Mouse (Mus musculus) lung, postnatal 0 days (tissue): Measurements from ENCODE around the gene Sorcs2. TPM values are rescaled to one million over a fixed set of nuclear protein-coding genes. Genes with fewer than 3 reads are reported as not detected.

Experiments
- ATAC-seq: fragments of 200-750 bp; cut with Nextera tagmentation; 2 replicates; pipeline ENCODE4 v1.8.0; 2017; ENCODE audit warnings: moderate library complexity
- DNase-seq: peaks from one replicate; pipeline ENCODE4 v3.0.0-alpha.2; 2016; ENCODE audit warnings: low spot score
- H3K27ac ChIP-seq: fragments of 300-500 bp; sonication (generic); 2 replicates; pipeline ENCODE4 v1.5.1; 2014; ENCODE audit warnings: antibody characterized with exemption, mild to moderate bottlenecking, low read length, mixed read lengths
- H3K27me3 ChIP-seq: fragments of 300-500 bp; sonication (generic); replicated peaks from 2 replicates; pipeline ENCODE4 v1.6.1; 2014; ENCODE audit warnings: low read length, mixed read lengths; ENCODE audit not compliant: insufficient read depth
- H3K36me3 ChIP-seq: fragments of 300-500 bp; sonication (generic); 2 replicates; pipeline ENCODE4 v1.6.1; 2014; ENCODE audit warnings: low read length, mixed read lengths; ENCODE audit not compliant: insufficient read depth
- H3K4me1 ChIP-seq: fragments of 300-500 bp; sonication (generic); 2 replicates; pipeline ENCODE4 v1.6.1; 2014; ENCODE audit warnings: antibody characterized with exemption, low read depth, low read length, mixed read lengths; ENCODE audit not compliant: insufficient read depth
- H3K4me2 ChIP-seq: fragments of 300-500 bp; sonication (generic); replicated peaks from 2 replicates; pipeline ENCODE4 v1.6.1; 2014; ENCODE audit warnings: low read depth, mild to moderate bottlenecking, low read length, moderate library complexity, mixed read lengths
- H3K4me3 ChIP-seq: fragments of 300-500 bp; sonication (generic); 2 replicates; pipeline ENCODE4 v1.5.1; 2014; ENCODE audit warnings: low read depth, low read length
- H3K9ac ChIP-seq: fragments of 300-500 bp; sonication (generic); replicated peaks from 2 replicates; pipeline ENCODE4 v1.6.1; 2014; ENCODE audit warnings: low read depth, mild to moderate bottlenecking
- H3K9me3 ChIP-seq: fragments of 300-500 bp; sonication (generic); 2 replicates; pipeline ENCODE4 v1.6.1; 2016; ENCODE audit warnings: low read length, mixed read lengths
- CTCF ChIP-seq: IDR thresholded peaks from 2 replicates; pipeline ENCODE4 v1.5.1; 2016; ENCODE audit warnings: antibody characterized with exemption, mild to moderate bottlenecking
- EP300 ChIP-seq: IDR thresholded peaks from 2 replicates; pipeline ENCODE4 v1.6.1; 2016; ENCODE audit warnings: antibody characterized with exemption, mild to moderate bottlenecking, control low read depth
- WGBS: fragments of 180-500 bp; shearing (Covaris S2); extraction: QIAGEN DNeasy Blood & Tissue Kit; methylation state at CpG from one replicate; pipeline ENCODE4 v1.1.7; 2014; 5-methylcytosine and 5-hydroxymethylcytosine counted together
- polyA plus RNA-seq: library from polyadenylated mRNA; unstranded; fragments of >200 nt; fragmentation: Nextera tagmentation; extraction: Ambion mirVana; gene quantifications from 2 replicates; pipeline ENCODE4 v1.2.1, GENCODE M21; 2015

The Sorcs2 gene
- polyA plus RNA-seq, 1 experiment from 2014 or later, result 9.4 TPM

DNA sequence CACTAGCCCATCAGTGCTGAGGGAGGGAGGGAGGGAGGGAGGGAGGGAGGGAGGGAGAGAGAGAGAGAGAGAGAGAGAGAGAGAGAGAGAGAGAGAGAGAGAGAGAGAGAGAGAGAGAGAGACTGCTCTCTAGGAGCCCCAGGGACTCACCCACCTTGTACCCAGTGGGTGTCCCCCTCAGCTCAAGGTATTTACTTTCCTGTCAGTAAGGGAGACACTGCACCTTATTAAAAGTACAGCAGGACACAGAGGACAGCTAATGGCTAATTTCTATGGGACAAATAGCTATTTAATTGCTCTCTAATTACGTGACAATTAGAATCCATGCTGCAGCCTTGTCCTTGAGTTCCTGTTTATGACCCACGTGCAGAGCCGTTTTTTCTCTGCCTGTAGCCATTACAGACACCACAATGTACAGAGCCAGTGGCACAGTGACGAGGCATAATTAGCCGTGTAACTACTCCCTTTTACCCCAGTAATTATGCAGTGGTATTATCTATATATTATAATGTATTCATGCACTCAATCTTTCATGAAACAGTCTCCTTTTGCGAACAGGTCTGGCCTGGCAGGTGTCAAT is 256.2 kb downstream of the Sorcs2 start:
- no peak overlapping the region for H3K27ac ChIP-seq
- H3K9ac ChIP-seq, result no peak overlapping the region
- no peak overlapping the region for H3K4me3 ChIP-seq
- DNase-seq (no peak), ATAC-seq (no peak)
- 64% methylated on average over 6 of the region's 6 CpGs for WGBS
- no peaks in the 10 kb centered on the region for H3K36me3 ChIP-seq
- H3K9me3 ChIP-seq, result no peaks in the 10 kb centered on the region
- no peaks in the 10 kb centered on the region for H3K27me3 ChIP-seq
- TF ChIP-seq CTCF, result no peak
- no peak for TF ChIP-seq EP300
- no peaks in the 10 kb centered on the region for H3K4me1 ChIP-seq
- H3K4me2 ChIP-seq, result no peak overlapping the region

DNA sequence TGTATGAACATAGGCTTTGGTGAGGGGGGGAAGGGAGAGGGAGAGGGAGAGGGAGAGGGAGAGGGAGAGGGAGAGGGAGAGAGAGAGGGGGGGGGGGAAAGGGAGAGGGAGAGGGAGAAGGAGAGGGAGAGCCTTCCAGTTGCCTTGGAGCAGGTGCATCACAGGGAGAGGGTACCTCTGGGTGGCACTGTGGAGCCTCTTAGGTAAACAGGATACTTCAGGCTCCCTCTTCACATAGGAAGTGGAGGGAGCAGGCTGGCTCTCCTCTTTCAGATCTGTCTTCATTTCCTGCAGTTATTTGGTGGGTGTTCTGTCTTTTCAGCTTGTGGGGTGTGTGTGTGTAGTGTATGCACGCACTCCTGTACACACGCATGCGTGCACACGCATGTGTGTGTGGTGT is 256.8 kb downstream of the Sorcs2 start:
- Histone ChIP-seq H3K36me3 (no peaks in the 10 kb centered on the region), H3K4me2 (no peak overlapping the region), H3K9ac (no peak overlapping the region), H3K9me3 (no peaks in the 10 kb centered on the region), H3K27me3 (no peaks in the 10 kb centered on the region), H3K27ac (no peak overlapping the region), H3K4me1 (no peaks in the 10 kb centered on the region), H3K4me3 (no peak overlapping the region)
- 89% methylated on average over 4 of the region's 4 CpGs for WGBS
- peak; percentile 82 for ATAC-seq
- peak; percentile 59 for DNase-seq
- TF ChIP-seq CTCF (peak; percentile 62), EP300 (no peak)

DNA sequence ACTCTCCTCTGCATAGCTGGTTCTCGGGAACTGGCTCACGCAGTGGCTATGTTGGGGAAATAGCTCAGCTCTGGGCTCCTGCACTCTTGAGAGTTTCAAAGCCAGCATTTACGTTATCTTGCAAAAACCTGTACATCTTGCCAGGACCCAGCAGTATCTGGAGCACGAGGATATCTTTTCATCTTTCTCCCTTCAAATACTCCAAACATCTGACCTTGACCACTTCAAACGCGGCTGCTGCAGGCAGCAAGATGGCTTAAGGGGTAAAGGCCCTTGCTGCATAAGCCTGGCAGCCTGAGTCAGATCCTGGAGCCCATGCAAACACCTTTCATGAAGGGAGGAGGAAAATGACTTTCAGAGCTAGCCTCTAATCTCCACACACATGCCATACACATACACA is 258.2 kb downstream of the Sorcs2 start:
- no peaks in the 10 kb centered on the region for H3K9me3 ChIP-seq
- WGBS, result 38% methylated on average over 6 of the region's 6 CpGs
- H3K36me3 ChIP-seq, result no peaks in the 10 kb centered on the region
- H3K27me3 ChIP-seq, result no peaks in the 10 kb centered on the region
- no peak overlapping the region for H3K27ac ChIP-seq
- H3K4me3 ChIP-seq, result no peak overlapping the region
- H3K4me1 ChIP-seq, result no peaks in the 10 kb centered on the region
- TF ChIP-seq CTCF, result no peak
- TF ChIP-seq EP300, result no peak
- DNase-seq, result no peak
- no peak overlapping the region for H3K4me2 ChIP-seq
- H3K9ac ChIP-seq, result no peak overlapping the region
- no peak for ATAC-seq

DNA sequence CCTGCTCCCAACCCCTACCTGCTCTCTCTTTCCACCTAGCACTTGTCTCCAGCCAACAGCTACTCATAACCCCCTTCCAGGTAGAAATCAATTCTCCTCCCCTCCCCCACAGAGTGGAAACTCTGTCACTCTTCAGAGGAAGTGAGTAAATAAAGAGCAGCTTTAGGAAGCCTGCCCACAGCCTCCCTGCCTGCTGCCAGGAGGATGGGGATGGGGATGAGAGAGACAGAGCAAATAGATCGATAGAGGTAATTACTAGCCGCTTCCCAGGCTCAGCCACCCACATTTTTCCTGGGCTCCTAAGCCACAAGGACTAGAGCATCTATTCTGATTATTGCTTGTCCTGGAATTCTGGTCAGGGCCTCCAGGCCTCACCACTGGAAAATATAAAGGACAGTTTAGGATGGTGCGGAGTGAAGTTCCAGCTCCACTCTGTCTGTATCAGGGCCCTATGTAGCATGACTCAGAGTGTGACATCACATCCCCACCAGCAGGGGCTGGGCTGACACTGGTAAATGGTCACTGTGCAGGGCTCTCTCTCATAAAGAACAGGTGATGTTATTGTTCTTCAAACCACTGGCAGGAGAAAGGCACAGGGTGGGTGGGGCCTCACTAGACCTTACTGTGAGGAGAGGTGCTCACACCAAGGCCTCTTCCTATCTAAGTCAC is 261.9 kb downstream of the Sorcs2 start:
- no peak overlapping the region for H3K9ac ChIP-seq
- H3K9me3 ChIP-seq, result no peaks in the 10 kb centered on the region
- ATAC-seq (peak; percentile 37; the same call in 1 of the 2 replicates), DNase-seq (no peak)
- WGBS, result 72% methylated on average over 3 of the region's 3 CpGs
- H3K4me1 ChIP-seq, result no peaks in the 10 kb centered on the region
- no peak overlapping the region for H3K27ac ChIP-seq
- no peak for TF ChIP-seq EP300
- TF ChIP-seq CTCF, result peak; percentile 45
- H3K4me2 ChIP-seq, result no peak overlapping the region
- no peak overlapping the region for H3K4me3 ChIP-seq
- no peaks in the 10 kb centered on the region for H3K36me3 ChIP-seq
- H3K27me3 ChIP-seq, result no peaks in the 10 kb centered on the region

DNA sequence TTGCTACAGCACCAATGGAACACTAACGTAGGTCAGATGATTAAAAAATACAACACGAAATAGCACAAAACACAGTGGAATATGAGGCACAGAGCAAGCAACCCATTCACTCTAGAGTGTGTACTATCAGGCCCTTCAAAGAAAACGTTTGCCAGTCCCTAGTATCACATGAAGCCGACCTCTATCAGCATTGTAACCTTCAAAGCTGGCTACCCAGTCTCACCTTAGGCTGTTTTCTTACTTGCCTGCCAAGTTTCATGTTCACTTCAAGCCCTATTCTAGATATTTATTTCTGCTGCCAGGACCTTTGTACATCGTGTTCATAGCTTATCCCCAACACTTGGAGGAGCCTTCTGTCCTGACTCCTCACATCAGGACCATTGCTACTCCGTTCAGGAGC is 263.6 kb downstream of the Sorcs2 start:
- Histone ChIP-seq H3K4me1 (no peaks in the 10 kb centered on the region), H3K36me3 (no peaks in the 10 kb centered on the region), H3K9ac (no peak overlapping the region), H3K27ac (no peak overlapping the region), H3K4me2 (no peak overlapping the region), H3K4me3 (no peak overlapping the region), H3K27me3 (no peaks in the 10 kb centered on the region), H3K9me3 (no peaks in the 10 kb centered on the region)
- ATAC-seq (no peak; the same call in 1 of the 2 replicates), DNase-seq (no peak)
- WGBS, result 69% methylated on average over 6 of the region's 6 CpGs
- TF ChIP-seq CTCF (no peak), EP300 (no peak)

DNA sequence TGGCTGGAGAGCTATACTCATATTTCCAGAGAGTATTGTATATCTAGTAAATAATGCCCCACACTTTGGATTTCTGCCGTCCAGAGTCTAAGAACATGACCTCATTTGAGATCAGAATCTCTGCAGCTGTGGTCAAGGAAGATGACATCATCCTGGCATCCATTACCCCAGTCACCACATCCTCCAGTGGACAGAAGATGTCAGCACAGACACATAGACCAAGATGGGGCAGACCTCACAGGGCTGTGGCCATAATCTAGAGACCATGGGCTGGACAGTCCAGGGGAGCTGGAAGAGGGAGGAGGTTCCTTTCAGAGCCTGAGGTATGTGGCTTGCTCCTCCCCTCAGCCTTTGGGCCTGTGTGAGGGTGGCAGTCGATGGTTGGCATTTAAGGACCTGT is 264.0 kb downstream of the Sorcs2 start:
- H3K4me1 ChIP-seq, result no peaks in the 10 kb centered on the region
- peak; percentile 53 for ATAC-seq
- no peaks in the 10 kb centered on the region for H3K27me3 ChIP-seq
- DNase-seq, result peak; percentile 32
- no peak overlapping the region for H3K27ac ChIP-seq
- H3K4me3 ChIP-seq, result no peak overlapping the region
- H3K9ac ChIP-seq, result no peak overlapping the region
- no peaks in the 10 kb centered on the region for H3K36me3 ChIP-seq
- 29% methylated on average over 2 of the region's 2 CpGs for WGBS
- H3K4me2 ChIP-seq, result no peak overlapping the region
- no peaks in the 10 kb centered on the region for H3K9me3 ChIP-seq
- no peak for TF ChIP-seq EP300
- TF ChIP-seq CTCF, result peak; percentile 36
